Mouse (Mus musculus) liver, embryonic 11.5 days (tissue): ENCODE results near the gene Crybg1. TPM values are rescaled to one million over a fixed set of nuclear protein-coding genes. Genes with fewer than 3 reads are reported as not detected.
"Not testable (repeated sequence)": the region's sequence is repeated elsewhere in the genome, so short reads cannot be mapped to it uniquely, and the experiment has no call there.

ENCODE experiments used
- ATAC-seq: fragments of 200-750 bp; cut with Nextera tagmentation; replicated peaks from 2 replicates; pipeline ENCODE4 v1.8.0; 2017; ENCODE audit warnings: moderate number of reproducible peaks, mild to moderate bottlenecking, moderate TSS enrichment, moderate library complexity; ENCODE audit not compliant: low FRiP score
- DNase-seq: peaks from one replicate; pipeline ENCODE4 v3.0.0-alpha.2; 2017; ENCODE audit warnings: low spot score
- H3K27ac ChIP-seq: fragments of 300-500 bp; sonication (generic); 2 replicates; pipeline ENCODE4 v1.5.1; 2014; ENCODE audit warnings: mild to moderate bottlenecking, low read depth, low read length, control low read depth
- H3K27me3 ChIP-seq: fragments of 300-500 bp; sonication (generic); replicated peaks from 2 replicates; pipeline ENCODE4 v1.6.1; 2014; ENCODE audit warnings: low read length, mixed read lengths; ENCODE audit not compliant: control insufficient read depth, insufficient read depth
- H3K36me3 ChIP-seq: fragments of 300-500 bp; sonication (generic); 2 replicates; pipeline ENCODE4 v1.6.1; 2014; ENCODE audit warnings: mild to moderate bottlenecking, low read length, moderate library complexity, mixed read lengths; ENCODE audit not compliant: control insufficient read depth, insufficient read depth
- H3K4me1 ChIP-seq: fragments of 300-500 bp; sonication (generic); replicated peaks from 2 replicates; pipeline ENCODE4 v1.6.1; 2014; ENCODE audit warnings: low read length, mixed read lengths; ENCODE audit not compliant: control insufficient read depth, insufficient read depth
- H3K4me2 ChIP-seq: fragments of 300-500 bp; sonication (generic); 2 replicates; pipeline ENCODE4 v1.6.1; 2014; ENCODE audit warnings: mild to moderate bottlenecking, control low read depth, moderate library complexity
- H3K4me3 ChIP-seq: fragments of 300-500 bp; sonication (generic); 2 replicates; pipeline ENCODE4 v1.5.1; 2014; ENCODE audit warnings: low read depth, low read length, control low read depth
- H3K9ac ChIP-seq: fragments of 300-500 bp; sonication (generic); 2 replicates; pipeline ENCODE4 v1.6.1; 2014; ENCODE audit warnings: low read depth, low read length, control low read depth
- H3K9me3 ChIP-seq: fragments of 300-500 bp; sonication (generic); 2 replicates; pipeline ENCODE4 v1.6.1; 2016; ENCODE audit warnings: low read length, inconsistent platforms, mixed read lengths; ENCODE audit not compliant: control insufficient read depth
- WGBS: fragments of 180-500 bp; shearing (Covaris S2); extraction: QIAGEN DNeasy Blood & Tissue Kit; methylation state at CpG from one replicate; pipeline ENCODE4 v1.1.7; 2014; 5-methylcytosine and 5-hydroxymethylcytosine counted together
- polyA plus RNA-seq: library from polyadenylated mRNA; unstranded; fragments of >200 nt; fragmentation: Nextera tagmentation; extraction: Ambion mirVana; gene quantifications from 2 replicates; pipeline ENCODE4 v1.2.1, GENCODE M21; 2014

Gene Crybg1
- polyA plus RNA-seq, 1 experiment from 2014 or later: 0.33 TPM

- no peak for ATAC-seq
- H3K9ac ChIP-seq: no peak overlapping the region
- no peak for DNase-seq
- H3K4me2 ChIP-seq: no peak overlapping the region
- H3K27me3 ChIP-seq: no peaks in the 10 kb centered on the region
- no peak overlapping the region for H3K4me3 ChIP-seq
- no peak overlapping the region for H3K27ac ChIP-seq
- WGBS: 79% methylated on average over 5 of the region's 5 CpGs
- H3K4me1 ChIP-seq: no peaks in the 10 kb centered on the region
- H3K9me3 ChIP-seq: no peaks in the 10 kb centered on the region
- H3K36me3 ChIP-seq: no peaks in the 10 kb centered on the region
These were observed 165.4 kb downstream of the Crybg1 start for GRCm38 (mm10) chr10:43983241-43983640.

GRCm38 (mm10) chr10:43982470-43982869, 166.2 kb downstream of the Crybg1 start:
- H3K27ac ChIP-seq: no peak overlapping the region
- DNase-seq: no peak
- no peaks in the 10 kb centered on the region for H3K36me3 ChIP-seq
- 88% methylated on average over 6 of the region's 6 CpGs for whole genome bisulfite sequencing
- no peak overlapping the region for H3K4me2 ChIP-seq
- no peaks in the 10 kb centered on the region for H3K9me3 ChIP-seq
- no peak overlapping the region for H3K4me3 ChIP-seq
- ATAC-seq: no peak
- H3K4me1 ChIP-seq: no peaks in the 10 kb centered on the region
- no peaks in the 10 kb centered on the region for H3K27me3 ChIP-seq
- H3K9ac ChIP-seq: no peak overlapping the region

- not testable (repeated sequence) for H3K4me1 ChIP-seq, ATAC-seq, H3K4me2 ChIP-seq, DNase-seq, H3K9me3 ChIP-seq, H3K27ac ChIP-seq, H3K4me3 ChIP-seq, H3K27me3 ChIP-seq, H3K36me3 ChIP-seq, H3K9ac ChIP-seq
- 80% methylated on average over 3 of the region's 3 CpGs for WGBS
These were observed 167.9 kb downstream of the Crybg1 start for GRCm38 (mm10) chr10:43980742-43981141.

- Histone ChIP-seq H3K9ac (no peak overlapping the region), H3K9me3 (no peaks in the 10 kb centered on the region), H3K36me3 (no peaks in the 10 kb centered on the region), H3K4me1 (no peaks in the 10 kb centered on the region), H3K4me3 (no peak overlapping the region), H3K27me3 (no peaks in the 10 kb centered on the region), H3K27ac (no peak overlapping the region), H3K4me2 (no peak overlapping the region)
- no peak for ATAC-seq
- WGBS: 34% methylated on average over 1 of the region's 1 CpGs
- no peak for DNase-seq
These were observed 168.6 kb downstream of the Crybg1 start for GRCm38 (mm10) chr10:43980080-43980479.

GRCm38 (mm10) chr10:43977353-43977752, 171.3 kb downstream of the Crybg1 start:
- no peak overlapping the region for H3K27ac ChIP-seq
- H3K27me3 ChIP-seq: no peaks in the 10 kb centered on the region
- no peak overlapping the region for H3K4me2 ChIP-seq
- H3K36me3 ChIP-seq: no peaks in the 10 kb centered on the region
- H3K4me1 ChIP-seq: no peaks in the 10 kb centered on the region
- WGBS: 36% methylated on average over 3 of the region's 3 CpGs
- no peak overlapping the region for H3K4me3 ChIP-seq
- DNase-seq (no peak), ATAC-seq (no peak)
- no peak overlapping the region for H3K9ac ChIP-seq
- no peaks in the 10 kb centered on the region for H3K9me3 ChIP-seq

- Histone ChIP-seq H3K4me1 (no peaks in the 10 kb centered on the region), H3K9me3 (no peaks in the 10 kb centered on the region), H3K27me3 (no peaks in the 10 kb centered on the region), H3K36me3 (no peaks in the 10 kb centered on the region), H3K9ac (no peak overlapping the region), H3K4me2 (no peak overlapping the region), H3K27ac (no peak overlapping the region), H3K4me3 (no peak overlapping the region)
- 67% methylated on average over 2 of the region's 2 CpGs for WGBS
- DNase-seq (no peak), ATAC-seq (no peak)
These were observed 175.4 kb downstream of the Crybg1 start for GRCm38 (mm10) chr10:43973244-43973643.

- no peaks in the 10 kb centered on the region for H3K9me3 ChIP-seq
- H3K4me1 ChIP-seq: no peaks in the 10 kb centered on the region
- no peak overlapping the region for H3K4me3 ChIP-seq
- DNase-seq (no peak), ATAC-seq (no peak)
- H3K36me3 ChIP-seq: no peaks in the 10 kb centered on the region
- H3K4me2 ChIP-seq: no peak overlapping the region
- H3K27me3 ChIP-seq: no peaks in the 10 kb centered on the region
- H3K27ac ChIP-seq: no peak overlapping the region
- no peak overlapping the region for H3K9ac ChIP-seq
- WGBS: 64% methylated on average over 2 of the region's 2 CpGs
These were observed 183.7 kb downstream of the Crybg1 start for GRCm38 (mm10) chr10:43964943-43965342.

- peak; percentile 51 for DNase-seq
- no peak overlapping the region for H3K9ac ChIP-seq
- H3K4me1 ChIP-seq: no peaks in the 10 kb centered on the region
- no peak overlapping the region for H3K27ac ChIP-seq
- H3K4me2 ChIP-seq: no peak overlapping the region
- H3K27me3 ChIP-seq: no peaks in the 10 kb centered on the region
- H3K9me3 ChIP-seq: no peaks in the 10 kb centered on the region
- H3K36me3 ChIP-seq: no peaks in the 10 kb centered on the region
- no peak for ATAC-seq
- no peak overlapping the region for H3K4me3 ChIP-seq
These were observed 194.7 kb downstream of the Crybg1 start for GRCm38 (mm10) chr10:43953942-43954341.

- H3K4me3 ChIP-seq: no peak overlapping the region
- no peak overlapping the region for H3K4me2 ChIP-seq
- DNase-seq (no peak), ATAC-seq (no peak)
- H3K9me3 ChIP-seq: no peaks in the 10 kb centered on the region
- H3K36me3 ChIP-seq: peaks cover 7% of the 10 kb centered on the region
- H3K4me1 ChIP-seq: 0 out of 2 replicates have a peak, but pooled peaks cover 3% of the 10 kb centered on the region
- no peaks in the 10 kb centered on the region for H3K27me3 ChIP-seq
- WGBS: 86% methylated on average over 4 of the region's 4 CpGs
- H3K27ac ChIP-seq: no peak overlapping the region
- H3K9ac ChIP-seq: no peak overlapping the region
These were observed 203.2 kb downstream of the Crybg1 start for GRCm38 (mm10) chr10:43945435-43945834.
